Mouse (Mus musculus) ES-E14 (cell line): ENCODE data around the gene Cbfa2t3.

Experiments used
- CHD2 ChIP-seq: IDR thresholded peaks from 2 replicates; pipeline ENCODE4 v1.6.1; 2014; ENCODE audit warnings: mild to moderate bottlenecking, low read depth, low read length, inconsistent platforms
- HCFC1 ChIP-seq: IDR thresholded peaks from 2 replicates; pipeline ENCODE4 v1.6.1; 2012; ENCODE audit warnings: low read length, inconsistent platforms, borderline replicate concordance; ENCODE audit not compliant: insufficient read depth
- ZC3H11A ChIP-seq: IDR thresholded peaks from 2 replicates; pipeline ENCODE4 v1.6.1; 2012; ENCODE audit warnings: low read depth, mild to moderate bottlenecking, inconsistent platforms, low read length, borderline replicate concordance
- ZNF384 ChIP-seq: IDR thresholded peaks from 2 replicates; pipeline ENCODE4 v1.6.1; 2012; ENCODE audit warnings: low read depth, low read length, inconsistent platforms

DNA sequence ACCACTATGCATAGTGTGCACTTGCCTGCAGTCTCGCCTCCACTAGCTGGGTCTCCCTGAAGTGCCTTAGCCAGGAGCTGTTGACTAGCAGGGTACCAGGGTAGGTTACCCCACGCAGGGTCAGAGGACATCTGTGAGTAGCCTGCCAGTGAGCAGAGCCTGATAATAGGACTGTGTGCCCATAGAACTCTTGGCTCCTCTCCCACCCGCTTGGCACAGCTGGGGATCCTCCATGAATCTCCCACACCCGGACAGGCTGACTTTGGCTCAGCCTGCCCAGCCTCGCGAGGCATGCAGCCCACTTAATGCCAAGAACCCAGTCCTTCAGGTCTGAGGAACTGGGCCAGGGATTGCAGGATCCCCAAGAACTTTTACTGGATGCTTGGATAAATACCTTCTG lies 7.9 kb downstream of the Cbfa2t3 start:
- TF ChIP-seq CHD2 (no peak), HCFC1 (no peak), ZNF384 (no peak), ZC3H11A (no peak)
